Mouse (Mus musculus): ENCODE data around the gene Snrnp70. TPM values are rescaled to one million over a fixed set of nuclear protein-coding genes. Genes with fewer than 3 reads are reported as not detected.
A peak's percentile ranks its signal among the peaks of the same experiment; 100 is the strongest.

Snrnp70 gene
- polyA plus RNA-seq, 1 experiment from 2014 or later = 186 TPM

DNA sequence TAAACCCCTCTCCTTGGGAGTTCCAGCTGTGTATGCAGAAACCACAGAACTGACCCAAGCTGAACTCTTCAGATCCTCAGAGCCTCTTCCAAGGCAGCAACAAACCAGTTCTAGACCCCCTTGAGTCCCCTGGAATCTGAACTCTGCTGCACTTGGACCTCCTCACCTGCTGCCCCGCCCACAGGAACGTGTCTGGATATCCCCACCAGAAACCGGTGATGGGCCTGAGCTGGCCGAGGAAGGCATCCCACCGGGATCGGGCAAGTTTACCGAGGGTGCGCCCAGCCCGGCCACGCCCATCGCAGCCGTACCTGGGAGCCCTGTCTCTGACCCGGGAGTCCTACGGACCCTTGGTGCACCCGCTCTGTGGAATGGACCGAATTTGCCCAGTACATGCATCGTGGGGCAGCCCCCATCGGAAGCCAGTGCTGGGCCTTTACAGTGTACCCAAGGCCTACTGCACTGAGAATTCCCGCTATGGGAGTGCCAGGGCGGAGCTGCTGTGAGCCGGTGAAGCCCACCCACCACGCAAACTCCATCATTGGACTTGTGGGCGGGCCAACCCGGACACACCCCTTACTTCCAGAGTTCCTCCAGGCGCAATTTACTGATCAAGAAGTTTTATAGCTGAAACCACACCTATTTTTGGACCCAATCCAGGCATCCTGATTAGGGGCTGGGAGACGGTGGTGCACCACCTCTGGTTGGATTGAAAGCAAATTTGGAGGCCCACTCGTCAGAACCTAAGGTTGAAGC is 24.5 kb upstream of the Snrnp70 start:
- Histone ChIP-seq H3K9me3 (no peaks in the 10 kb centered on the region), H3K4me3 (no peak overlapping the region), H3K4me1 (replicated peaks) (no peaks in the 10 kb centered on the region), H3K9ac (no peak overlapping the region), H3K4me2 (no peak overlapping the region), H3K27ac (replicated peaks) (no peak overlapping the region), H3K27me3 (peaks cover 72% of the 10 kb centered on the region), H3K36me3 (peaks cover 47% of the 10 kb centered on the region)
- WGBS = 11% methylated on average over 27 of the region's 27 CpGs
- no peak for ATAC-seq (ENCODE audit: low read depth)

DNA sequence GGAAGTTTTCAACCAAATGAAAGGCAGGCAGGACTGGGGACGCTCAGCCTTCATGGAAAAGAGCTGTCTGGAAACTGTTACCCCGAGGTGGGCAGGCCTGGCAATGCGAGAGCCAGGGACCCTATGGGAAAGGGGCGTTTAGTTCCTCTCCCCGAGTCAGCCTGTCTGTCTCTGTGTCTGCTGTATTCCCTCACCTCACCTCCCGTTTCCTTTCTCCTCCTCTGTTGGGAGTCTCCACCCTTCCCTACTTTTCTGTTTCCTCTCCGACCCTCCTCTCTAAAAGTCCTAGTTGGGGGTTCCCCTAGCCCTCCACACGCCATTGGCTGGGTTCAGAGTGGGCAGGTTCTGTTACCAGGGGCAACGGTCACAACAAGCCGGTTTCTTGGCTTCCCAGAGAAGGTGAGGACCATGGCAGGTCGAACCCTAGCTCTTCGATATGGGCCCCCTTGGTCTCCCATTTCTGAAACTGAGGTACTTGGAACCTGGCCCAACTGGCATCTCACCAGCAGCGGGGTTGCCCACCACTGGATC is 22.5 kb upstream of the Snrnp70 start:
- no peak overlapping the region for H3K27ac ChIP-seq (replicated peaks)
- 12% methylated on average over 13 of the region's 13 CpGs for WGBS
- H3K9ac ChIP-seq = no peak overlapping the region
- ATAC-seq (ENCODE audit: low read depth) = no peak
- H3K4me3 ChIP-seq = no peak overlapping the region
- no peak overlapping the region for H3K4me2 ChIP-seq
- H3K4me1 ChIP-seq (replicated peaks) = peaks cover 13% of the 10 kb centered on the region
- H3K9me3 ChIP-seq = no peaks in the 10 kb centered on the region
- H3K27me3 ChIP-seq = peaks cover 92% of the 10 kb centered on the region
- peaks cover 27% of the 10 kb centered on the region for H3K36me3 ChIP-seq

GRCm38 (mm10) chr7:45415636-45416035 is 20.1 kb upstream of the Snrnp70 start:
- Histone ChIP-seq H3K4me1 (replicated peaks) (peaks cover 13% of the 10 kb centered on the region), H3K4me2 (no peak overlapping the region), H3K9ac (no peak overlapping the region), H3K4me3 (no peak overlapping the region), H3K9me3 (no peaks in the 10 kb centered on the region), H3K36me3 (peaks cover 3% of the 10 kb centered on the region; the same call in 1 of the 2 replicates), H3K27me3 (peaks cover 100% of the 10 kb centered on the region), H3K27ac (replicated peaks) (no peak overlapping the region)
- no peak for ATAC-seq (ENCODE audit: low read depth)
- 12% methylated on average over 37 of the region's 37 CpGs for WGBS

DNA sequence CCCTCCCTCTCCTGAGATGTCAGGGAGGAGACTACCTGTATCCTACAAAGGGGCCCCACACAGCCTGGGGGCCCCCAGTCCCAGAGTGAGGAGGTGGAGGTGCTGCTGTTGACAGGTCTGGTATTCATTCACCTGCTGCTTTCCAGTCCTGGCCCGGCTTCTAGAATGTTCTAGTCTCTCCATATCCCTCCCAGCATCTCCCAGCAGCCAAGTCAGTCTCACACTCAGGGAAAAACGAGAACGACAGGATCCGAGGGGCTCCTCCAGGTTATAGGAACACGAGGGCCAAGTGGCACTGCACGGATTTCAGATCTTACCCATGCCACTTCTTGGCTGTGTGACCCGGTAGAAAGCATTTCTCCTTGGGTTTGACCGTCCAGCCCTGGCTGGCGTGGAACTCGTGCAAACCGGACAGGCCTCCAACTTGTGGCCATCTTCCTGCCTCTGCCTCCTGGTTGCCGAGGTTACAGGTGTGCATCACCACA is 19.2 kb upstream of the Snrnp70 start:
- 47% methylated on average over 12 of the region's 12 CpGs for WGBS
- H3K9me3 ChIP-seq = no peaks in the 10 kb centered on the region
- H3K36me3 ChIP-seq = no peaks in the 10 kb centered on the region
- H3K9ac ChIP-seq = no peak overlapping the region
- no peak overlapping the region for H3K27ac ChIP-seq (replicated peaks)
- no peak for ATAC-seq (ENCODE audit: low read depth)
- H3K4me3 ChIP-seq = no peak overlapping the region
- H3K4me2 ChIP-seq = no peak overlapping the region
- H3K4me1 ChIP-seq (replicated peaks) = peaks cover 13% of the 10 kb centered on the region
- peaks cover 100% of the 10 kb centered on the region for H3K27me3 ChIP-seq

- no peaks in the 10 kb centered on the region for H3K9me3 ChIP-seq
- H3K4me3 ChIP-seq = peak overlapping the region; percentile 46
- no peak overlapping the region for H3K27ac ChIP-seq (replicated peaks)
- H3K4me2 ChIP-seq = peak overlapping the region; percentile 82
- H3K27me3 ChIP-seq = peaks cover 100% of the 10 kb centered on the region
- peaks cover 13% of the 10 kb centered on the region for H3K4me1 ChIP-seq (replicated peaks)
- H3K36me3 ChIP-seq = no peaks in the 10 kb centered on the region
- H3K9ac ChIP-seq = peak overlapping the region; percentile 68
- ATAC-seq (ENCODE audit: low read depth) = peak; percentile 20; the same call in 1 of the 2 replicates
- 2% methylated on average over 27 of the region's 27 CpGs for WGBS
Observed at GRCm38 (mm10) chr7:45413864-45414739, 18.6 kb upstream of the Snrnp70 start.

GRCm38 (mm10) chr7:45413113-45413863 is 17.7 kb upstream of the Snrnp70 start, which contains the start of gene Ntf5:
Gene Ntf5, plus strand, starts transcription at chr7:45413695.
- Histone ChIP-seq H3K4me3 (peak within 1 kb of the TSS; percentile 46), H3K9me3 (no peaks in the 10 kb centered on the region), H3K27me3 (peaks cover 100% of the 10 kb centered on the region), H3K4me2 (peak within 1 kb of the TSS; percentile 82), H3K27ac (replicated peaks) (no peak within 1 kb of the TSS), H3K9ac (peak within 1 kb of the TSS; percentile 68), H3K36me3 (no peaks in the 10 kb centered on the region), H3K4me1 (replicated peaks) (peaks cover 13% of the 10 kb centered on the region)
- 2% methylated on average over 45 of the region's 45 CpGs for WGBS
- ATAC-seq (ENCODE audit: low read depth) = peak; percentile 34

- WGBS = 84% methylated on average over 2 of the region's 2 CpGs
- H3K4me1 ChIP-seq (replicated peaks) = peaks cover 13% of the 10 kb centered on the region
- H3K9me3 ChIP-seq = no peaks in the 10 kb centered on the region
- no peaks in the 10 kb centered on the region for H3K36me3 ChIP-seq
- H3K4me2 ChIP-seq = no peak overlapping the region
- no peak overlapping the region for H3K27ac ChIP-seq (replicated peaks)
- H3K9ac ChIP-seq = no peak overlapping the region
- H3K27me3 ChIP-seq = peaks cover 100% of the 10 kb centered on the region
- no peak overlapping the region for H3K4me3 ChIP-seq
- no peak for ATAC-seq (ENCODE audit: low read depth)
Observed at GRCm38 (mm10) chr7:45412421-45412820, 16.9 kb upstream of the Snrnp70 start.

DNA sequence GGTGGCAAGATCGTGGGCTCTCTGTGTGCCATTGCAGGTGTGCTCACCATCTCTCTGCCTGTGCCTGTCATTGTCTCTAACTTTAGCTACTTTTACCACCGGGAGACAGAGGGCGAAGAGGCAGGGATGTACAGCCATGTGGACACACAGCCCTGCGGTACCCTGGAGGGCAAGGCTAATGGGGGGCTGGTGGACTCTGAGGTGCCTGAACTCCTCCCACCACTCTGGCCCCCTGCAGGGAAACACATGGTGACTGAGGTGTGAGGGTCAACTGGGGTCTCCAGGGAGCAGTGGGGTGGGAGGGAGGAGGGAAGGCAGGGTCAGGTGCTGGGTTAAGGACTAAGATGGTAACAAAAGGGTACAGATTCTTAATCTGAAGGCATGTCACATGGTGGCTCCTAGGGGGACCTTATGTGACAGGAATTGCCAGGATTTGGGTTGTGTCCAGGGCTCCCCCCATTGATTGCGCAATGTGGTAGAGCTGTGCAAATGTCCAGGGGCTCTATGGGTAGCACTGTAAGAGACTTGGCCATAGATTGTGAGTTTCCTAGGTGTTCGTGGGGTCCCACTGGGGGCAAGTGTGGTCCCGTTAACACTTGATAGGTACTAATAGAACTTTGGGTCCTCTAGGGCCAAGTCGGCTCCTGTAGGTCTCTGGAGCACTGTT is 14.1 kb upstream of the Snrnp70 start:
- Histone ChIP-seq H3K27me3 (peaks cover 100% of the 10 kb centered on the region), H3K9ac (no peak overlapping the region), H3K4me2 (no peak overlapping the region), H3K9me3 (no peaks in the 10 kb centered on the region), H3K4me3 (no peak overlapping the region), H3K4me1 (replicated peaks) (peaks cover 22% of the 10 kb centered on the region), H3K27ac (replicated peaks) (no peak overlapping the region), H3K36me3 (no peaks in the 10 kb centered on the region)
- 88% methylated on average over 8 of the region's 8 CpGs for WGBS
- no peak for ATAC-seq (ENCODE audit: low read depth)

- H3K9ac ChIP-seq = no peak overlapping the region
- H3K36me3 ChIP-seq = no peaks in the 10 kb centered on the region
- peaks cover 93% of the 10 kb centered on the region for H3K27me3 ChIP-seq
- no peak overlapping the region for H3K4me2 ChIP-seq
- peaks cover 17% of the 10 kb centered on the region for H3K4me1 ChIP-seq (replicated peaks)
- 88% methylated on average over 17 of the region's 17 CpGs for WGBS
- no peaks in the 10 kb centered on the region for H3K9me3 ChIP-seq
- no peak overlapping the region for H3K27ac ChIP-seq (replicated peaks)
- no peak for ATAC-seq (ENCODE audit: low read depth)
- H3K4me3 ChIP-seq = no peak overlapping the region
Observed at GRCm38 (mm10) chr7:45408949-45409348, 13.4 kb upstream of the Snrnp70 start.

GRCm38 (mm10) chr7:45408351-45408750 is 12.8 kb upstream of the Snrnp70 start:
- no peak for ATAC-seq (ENCODE audit: low read depth)
- peaks cover 11% of the 10 kb centered on the region for H3K4me1 ChIP-seq (replicated peaks)
- H3K4me2 ChIP-seq = no peak overlapping the region
- no peak overlapping the region for H3K27ac ChIP-seq (replicated peaks)
- no peaks in the 10 kb centered on the region for H3K36me3 ChIP-seq
- H3K27me3 ChIP-seq = peaks cover 87% of the 10 kb centered on the region
- no peaks in the 10 kb centered on the region for H3K9me3 ChIP-seq
- H3K4me3 ChIP-seq = no peak overlapping the region
- no peak overlapping the region for H3K9ac ChIP-seq
- 74% methylated on average over 7 of the region's 7 CpGs for WGBS

GRCm38 (mm10) chr7:45407836-45408235 is 12.3 kb upstream of the Snrnp70 start:
- H3K27ac ChIP-seq (replicated peaks) = no peak overlapping the region
- H3K4me1 ChIP-seq (replicated peaks) = peaks cover 8% of the 10 kb centered on the region
- H3K4me2 ChIP-seq = no peak overlapping the region
- 83% methylated on average over 10 of the region's 10 CpGs for WGBS
- H3K36me3 ChIP-seq = no peaks in the 10 kb centered on the region
- peaks cover 82% of the 10 kb centered on the region for H3K27me3 ChIP-seq
- ATAC-seq (ENCODE audit: low read depth) = no peak
- H3K9ac ChIP-seq = no peak overlapping the region
- no peaks in the 10 kb centered on the region for H3K9me3 ChIP-seq
- H3K4me3 ChIP-seq = no peak overlapping the region

Measured in neural tube, embryonic 13.5 days (tissue).